Mouse (Mus musculus) cerebellum, adult 9-11 months (tissue): ENCODE measurements at regions not wholly inside any gene's neighbourhood (a gene's known extent, or its start where the extent isn't known, plus 50 kb on each side); places are given as distances from the start of the nearest gene placed in this dataset.
"Not testable (repeated sequence)": the region's sequence is repeated elsewhere in the genome, so short reads cannot be mapped to it uniquely, and the experiment has no call there.

Experiments
- DNase-seq: peaks from one replicate; pipeline ENCODE4 v3.0.0; 2022

GRCm38 (mm10) chr3:117116210-117116609 lies 147.4 kb upstream of the Palmd start:
- no peak for DNase-seq

- no peak for DNase-seq
Measured at GRCm38 (mm10) chr3:117112766-117113165, 144.0 kb upstream of the Palmd start.

GRCm38 (mm10) chr3:117112304-117112703 lies 143.5 kb upstream of the Palmd start:
- no peak for DNase-seq

- no peak for DNase-seq
Measured at GRCm38 (mm10) chr3:117108966-117109700, 140.3 kb upstream of the Palmd start.

GRCm38 (mm10) chr3:117107986-117108385 lies 139.2 kb upstream of the Palmd start:
- no peak for DNase-seq

- DNase-seq, result no peak
Measured at GRCm38 (mm10) chr3:117107378-117107777, 138.6 kb upstream of the Palmd start.

- DNase-seq, result no peak
Measured at GRCm38 (mm10) chr3:117087646-117088045, 118.9 kb upstream of the Palmd start.

- no peak for DNase-seq
Measured at GRCm38 (mm10) chr3:117076734-117077133, 107.9 kb upstream of the Palmd start.

GRCm38 (mm10) chr3:117073399-117073798 lies 104.6 kb upstream of the Palmd start:
- no peak for DNase-seq

- no peak for DNase-seq
Measured at GRCm38 (mm10) chr3:117072998-117073397, 104.2 kb upstream of the Palmd start.

- DNase-seq, result no peak
Measured at GRCm38 (mm10) chr3:117071851-117072250, 103.1 kb upstream of the Palmd start.

GRCm38 (mm10) chr3:117067470-117068053 lies 98.8 kb upstream of the Palmd start:
- DNase-seq, result no peak

GRCm38 (mm10) chr3:117065904-117066303 lies 97.1 kb upstream of the Palmd start:
- no peak for DNase-seq

- no peak for DNase-seq
Measured at GRCm38 (mm10) chr3:117061831-117062230, 93.0 kb upstream of the Palmd start.

- no peak for DNase-seq
Measured at GRCm38 (mm10) chr3:117061182-117061581, 92.4 kb upstream of the Palmd start.

- not testable (repeated sequence) for DNase-seq
Measured at GRCm38 (mm10) chr3:117054711-117055110, 85.9 kb upstream of the Palmd start.

GRCm38 (mm10) chr3:117051431-117051830 lies 82.6 kb upstream of the Palmd start:
- no peak for DNase-seq

- no peak for DNase-seq
Measured at GRCm38 (mm10) chr3:117050909-117051308, 82.1 kb upstream of the Palmd start.

GRCm38 (mm10) chr3:117049410-117049809 lies 80.6 kb upstream of the Palmd start:
- DNase-seq, result no peak

GRCm38 (mm10) chr3:117044809-117045208 lies 76.0 kb upstream of the Palmd start:
- no peak for DNase-seq

GRCm38 (mm10) chr3:117044304-117044703 lies 75.5 kb upstream of the Palmd start:
- no peak for DNase-seq

- DNase-seq, result no peak
Measured at GRCm38 (mm10) chr3:117038928-117039300, 70.1 kb upstream of the Palmd start.

- no peak for DNase-seq
Measured at GRCm38 (mm10) chr3:117038280-117038927, 69.6 kb upstream of the Palmd start.
